Mouse (Mus musculus): Measurements from ENCODE around the gene Fn1.
A peak's percentile ranks its signal among the peaks of the same experiment; 100 is the strongest.

Gene Fn1

GRCm38 (mm10) chr1:71652551-71653399, at the start of gene Fn1:
Gene Fn1 (minus strand): TSS chr1:71653200.
- DNase-seq (ENCODE audit: low spot score in 2 of 2) = peak; percentile 17 to 48

DNA sequence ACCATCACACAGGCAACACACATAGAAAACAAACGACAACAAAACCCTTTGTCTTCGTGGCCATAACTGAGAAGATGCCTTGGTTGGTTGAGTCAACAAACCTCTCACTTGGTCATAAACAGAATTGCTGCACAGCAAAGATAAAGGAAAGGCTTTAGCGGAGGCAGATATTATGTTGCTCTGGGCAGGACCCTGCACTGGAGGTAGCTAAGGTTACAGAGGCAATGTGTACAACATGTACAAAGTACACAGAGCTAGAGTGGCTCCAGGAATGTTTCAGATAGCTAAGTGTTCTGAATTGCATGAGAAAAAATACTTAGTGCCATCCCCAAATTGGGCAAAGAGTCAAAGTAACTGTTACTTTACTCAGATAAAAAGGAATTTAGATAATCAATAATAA, 43.1 kb upstream of the Fn1 start:
- no peak for DNase-seq (ENCODE audit: low spot score in 2 of 2)

DNA sequence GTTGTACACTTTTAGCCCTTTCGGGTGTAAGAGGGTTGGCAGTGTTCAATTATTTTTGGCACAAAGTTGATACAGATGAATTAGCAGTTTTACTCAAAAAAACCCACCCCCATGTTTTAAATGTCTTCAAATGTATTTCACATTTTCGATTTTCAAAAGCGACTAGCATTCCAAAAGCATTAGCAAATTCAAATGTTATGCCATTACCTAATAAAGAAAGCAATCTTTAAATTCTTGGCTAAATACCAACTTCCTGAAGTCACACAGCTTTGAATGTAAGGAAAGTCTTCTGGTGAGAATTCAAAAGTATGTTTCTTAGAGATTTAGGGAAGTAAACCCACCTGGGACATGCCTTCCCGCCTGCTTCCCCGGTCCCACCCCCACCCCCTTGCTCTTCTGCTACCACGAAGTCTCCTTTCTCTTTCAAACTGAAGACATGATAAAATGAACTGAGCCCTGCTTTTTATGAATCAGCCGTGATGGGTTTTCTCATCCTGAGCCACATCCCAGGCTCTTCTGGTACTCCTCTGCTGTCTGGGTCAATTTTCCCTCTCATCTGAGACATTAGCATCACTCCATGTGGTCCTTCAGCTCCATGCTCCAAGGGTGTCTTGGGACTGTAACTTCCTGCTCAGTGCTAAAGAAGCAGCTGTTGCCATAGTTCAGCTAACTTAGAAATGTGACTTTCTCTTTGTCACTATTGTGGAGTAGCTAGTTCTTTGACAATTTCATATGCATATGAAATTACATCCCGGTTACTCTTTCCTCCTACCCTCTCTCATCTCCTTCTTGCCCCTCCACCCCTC, 38.7 kb upstream of the Fn1 start:
- DNase-seq (ENCODE audit: low spot score in 2 of 2) = no peak

DNA sequence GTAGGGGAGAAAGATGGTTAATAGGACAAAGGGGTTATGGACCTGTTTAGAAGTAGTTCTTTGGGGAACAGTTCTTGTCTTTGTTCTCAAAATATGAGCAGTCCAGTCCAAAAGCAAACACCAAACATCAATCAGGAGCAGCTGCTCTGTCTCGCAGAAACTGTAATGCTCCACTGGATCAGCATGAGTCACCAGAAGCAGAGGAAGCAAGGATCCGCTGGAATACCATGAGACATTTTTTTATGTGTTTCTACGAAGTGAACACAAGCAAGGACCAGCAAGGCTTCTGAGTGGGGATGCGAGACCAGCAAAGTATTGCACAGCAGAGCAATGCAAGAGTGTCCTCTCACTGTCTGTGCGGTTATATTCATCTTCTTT, 35.9 kb upstream of the Fn1 start:
- no peak for DNase-seq (ENCODE audit: low spot score in 2 of 2)

GRCm38 (mm10) chr1:71688272-71688925, 35.4 kb upstream of the Fn1 start:
- DNase-seq (ENCODE audit: low spot score in 2 of 2) = no peak

DNA sequence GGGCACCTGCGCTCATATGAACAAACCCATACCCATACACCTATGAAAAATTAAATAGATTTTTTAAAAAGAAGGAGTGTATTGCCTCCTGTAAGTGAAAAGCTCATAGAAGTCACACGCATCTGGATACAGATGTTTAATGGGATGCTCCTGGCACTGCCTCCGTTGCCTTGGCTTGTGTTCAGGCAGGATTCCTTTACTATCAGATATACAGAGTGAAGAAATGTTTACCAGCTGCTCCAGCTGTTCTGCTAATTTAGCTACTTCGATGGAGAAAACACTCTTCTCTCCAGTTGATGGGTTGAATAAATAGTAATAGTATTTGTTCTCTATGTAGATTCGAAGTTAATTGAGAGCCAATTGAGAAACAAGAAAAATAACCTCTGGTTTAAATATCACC, 33.8 kb upstream of the Fn1 start:
- DNase-seq (ENCODE audit: low spot score in 2 of 2) = no peak

DNA sequence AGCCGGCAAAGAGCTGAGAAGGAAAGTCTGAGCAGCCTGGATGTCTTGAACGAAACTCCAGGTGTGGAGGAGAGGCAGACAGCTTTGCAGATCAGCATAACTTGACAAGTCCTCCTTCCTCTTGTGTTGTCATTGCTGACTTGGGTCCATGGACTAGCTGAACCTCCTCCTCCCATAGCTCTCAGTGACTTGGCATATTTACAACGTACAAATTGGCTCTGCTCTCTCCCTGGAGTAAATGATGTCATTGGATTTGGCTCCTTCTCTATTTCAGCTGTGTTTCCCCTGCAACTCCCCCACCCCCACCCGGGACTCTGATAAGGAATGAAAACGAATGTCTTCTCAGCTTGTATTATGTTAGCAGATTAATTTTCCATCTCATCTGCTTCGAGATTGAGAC, 30.7 kb upstream of the Fn1 start:
- DNase-seq (ENCODE audit: low spot score in 2 of 2) = no peak

GRCm38 (mm10) chr1:71682194-71682715, 29.3 kb upstream of the Fn1 start:
- no peak for DNase-seq (ENCODE audit: low spot score in 2 of 2)

- no peak for DNase-seq (ENCODE audit: low spot score in 2 of 2)
Observed at GRCm38 (mm10) chr1:71681306-71681705, 28.3 kb upstream of the Fn1 start.

GRCm38 (mm10) chr1:71680046-71680672, 27.2 kb upstream of the Fn1 start:
- no peak for DNase-seq (ENCODE audit: low spot score in 2 of 2)

DNA sequence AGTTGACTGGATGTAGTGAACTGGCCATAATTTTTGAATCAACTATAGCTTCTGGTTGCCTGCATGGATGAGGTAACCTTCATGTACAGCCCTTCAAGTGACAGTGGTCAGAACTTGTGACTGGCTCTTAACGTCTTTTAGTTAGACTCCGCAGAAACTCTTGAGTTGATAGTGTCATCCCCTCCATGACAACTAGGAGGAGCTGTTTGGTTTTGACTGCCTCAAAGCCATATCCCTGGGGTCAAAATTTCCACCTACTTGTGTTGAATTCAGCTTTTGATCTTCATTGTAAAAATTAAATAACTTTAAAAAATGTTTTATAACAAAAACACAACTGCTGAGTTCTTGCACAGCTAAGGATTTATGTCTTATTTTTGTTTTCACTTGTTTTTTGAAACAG, 22.4 kb upstream of the Fn1 start:
- no peak for DNase-seq (ENCODE audit: low spot score in 2 of 2)

- no peak for DNase-seq (ENCODE audit: low spot score in 2 of 2)
Observed at GRCm38 (mm10) chr1:71674274-71674673, 21.3 kb upstream of the Fn1 start.

- DNase-seq (ENCODE audit: low spot score in 2 of 2) = no peak
Observed at GRCm38 (mm10) chr1:71673398-71673910, 20.5 kb upstream of the Fn1 start.

DNA sequence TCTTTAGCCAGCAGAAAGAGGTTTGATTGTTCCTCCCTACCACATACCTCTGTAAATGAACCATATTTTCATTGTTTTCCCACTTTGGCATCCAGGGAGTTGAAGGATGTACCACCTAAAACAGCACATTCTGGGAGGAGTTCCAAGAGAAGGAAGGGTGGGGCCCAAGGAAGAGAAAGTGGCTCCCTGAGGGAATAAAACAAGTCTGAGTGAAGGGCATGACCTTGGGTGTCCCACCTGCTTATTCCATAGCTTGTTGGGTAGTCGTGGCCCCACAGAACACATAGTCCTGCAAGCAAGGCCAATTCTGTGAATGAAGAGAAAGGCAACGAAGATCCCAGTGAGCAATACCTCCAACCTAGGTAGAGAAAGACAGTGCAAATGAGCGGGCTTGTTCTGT, 19.3 kb upstream of the Fn1 start:
- DNase-seq (ENCODE audit: low spot score in 2 of 2) = no peak

DNA sequence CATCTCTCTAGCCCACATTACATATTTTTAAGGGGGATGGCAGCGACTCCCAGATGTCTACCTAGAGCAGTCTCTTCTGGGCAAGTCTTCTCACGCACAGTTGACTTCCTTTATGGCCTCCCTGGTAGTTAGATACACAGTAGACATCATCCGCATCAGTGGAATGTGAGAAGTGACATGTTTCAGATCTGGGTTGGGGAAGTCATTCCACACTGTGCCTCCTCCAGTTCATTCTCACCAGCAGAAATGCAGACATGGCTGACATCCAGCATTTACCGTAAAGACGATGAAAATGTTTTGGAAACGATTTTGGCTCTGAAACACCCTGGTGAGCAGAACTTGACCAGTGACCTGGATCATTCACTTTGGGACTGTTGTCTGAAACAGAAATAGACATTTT, 10.2 kb upstream of the Fn1 start:
- no peak for DNase-seq (ENCODE audit: low spot score in 2 of 2)

DNA sequence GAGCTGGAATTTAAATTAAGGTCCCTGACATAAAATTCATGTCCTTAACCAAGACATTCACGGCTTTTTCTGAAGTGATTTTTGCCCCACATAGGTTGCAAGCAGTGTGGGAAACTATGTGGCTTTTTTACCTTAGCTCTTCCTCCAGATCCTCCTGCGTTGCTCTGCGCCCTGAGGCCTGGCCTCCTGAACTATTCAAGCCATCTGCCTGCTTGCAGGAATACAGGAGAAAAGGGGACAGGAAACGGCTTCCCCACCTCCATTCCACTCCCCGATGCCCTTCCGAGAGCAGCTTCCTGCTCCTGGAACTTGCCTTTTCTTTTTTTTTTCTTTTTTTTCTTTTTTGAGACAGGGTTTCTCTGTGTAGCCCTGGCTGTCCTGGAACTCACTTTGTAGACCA, 5.6 kb upstream of the Fn1 start:
- no peak for DNase-seq (ENCODE audit: low spot score in 2 of 2)

DNA sequence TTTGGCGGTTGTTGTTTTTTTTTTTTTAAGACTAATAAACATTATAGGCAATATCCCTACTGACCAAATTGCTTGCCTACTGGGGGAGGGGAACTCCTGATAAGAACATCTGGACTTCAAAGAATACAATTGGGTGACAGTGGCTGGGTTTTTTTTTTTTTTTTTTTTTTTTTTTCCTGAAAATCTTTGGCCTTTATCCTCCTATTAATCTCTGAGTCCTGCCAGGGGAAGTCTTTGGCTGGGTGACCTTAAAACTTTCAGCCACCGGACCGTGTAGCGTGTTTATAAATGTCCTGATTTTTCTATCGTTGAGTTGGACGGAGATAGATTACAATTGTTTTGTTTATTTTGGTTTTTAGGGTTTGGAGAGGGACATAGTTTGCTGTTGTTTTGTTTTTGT, 3.3 kb upstream of the Fn1 start:
- DNase-seq (ENCODE audit: low spot score in 2 of 2) = no peak

GRCm38 (mm10) chr1:71654221-71654620, 1.2 kb upstream of the Fn1 start:
- no peak for DNase-seq (ENCODE audit: low spot score in 2 of 2)

GRCm38 (mm10) chr1:71653400-71654159, 580 bp upstream of the Fn1 start:
- no peak for DNase-seq (ENCODE audit: low spot score in 2 of 2)

GRCm38 (mm10) chr1:71651828-71652227, 1.2 kb downstream of the Fn1 start:
- no peak for DNase-seq (ENCODE audit: low spot score in 2 of 2)

DNA sequence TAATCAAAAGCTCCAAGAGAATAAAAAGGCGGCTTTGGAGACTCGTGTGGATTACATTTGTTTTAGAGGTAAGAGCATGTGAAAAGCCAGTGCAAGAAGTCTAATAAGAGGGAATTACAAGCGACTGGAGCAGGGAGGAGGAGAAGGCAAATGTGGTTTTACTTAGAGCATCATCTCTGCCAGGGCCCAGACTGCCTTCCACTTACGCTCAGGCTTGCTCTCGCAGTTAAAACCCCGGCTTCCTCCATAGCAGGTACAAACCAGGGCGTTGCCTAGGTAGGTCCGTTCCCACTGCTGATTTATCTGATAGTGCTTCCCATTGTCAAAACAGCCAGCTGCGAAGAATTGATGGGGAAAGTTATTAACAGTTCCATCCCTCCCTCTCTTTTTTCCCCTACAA, 1.7 kb downstream of the Fn1 start:
- no peak for DNase-seq (ENCODE audit: low spot score in 2 of 2)
